ENCODE assay signal across 8 mouse cellular contexts in genomic region chr16:50069033-50069432, GRCm38 (mm10).
DNase-seq lines count a peak whose midpoint lies in the region; ATAC-seq and TF ChIP-seq lines count a peak whose summit lies in the region.

No protein-coding gene starts in this region.

- no peaks in the 10 kb centered on the region for H3K36me3 ChIP-seq in G1E (replicated peaks)
- no peaks in the 10 kb centered on the region for H3K36me3 ChIP-seq in intestine, embryonic 16.5 days (ENCODE audit: control insufficient read depth, insufficient read depth, low read length)
- H3K36me3 ChIP-seq in midbrain, embryonic 13.5 days: no peaks in the 10 kb centered on the region

- no peak overlapping the region for H3K4me2 ChIP-seq in intestine, embryonic 16.5 days (ENCODE audit: low read depth, low read length)
- no peak overlapping the region for H3K4me2 ChIP-seq in midbrain, embryonic 13.5 days (replicated peaks)

- no peaks in the 10 kb centered on the region; the same call in 1 of the 2 replicates for H3K27me3 ChIP-seq in G1E (ENCODE audit: insufficient read depth, low read length)
- no peaks in the 10 kb centered on the region for H3K27me3 ChIP-seq in intestine, embryonic 16.5 days (replicated peaks; ENCODE audit: control insufficient read depth, insufficient read depth, low read length)
- H3K27me3 ChIP-seq in midbrain, embryonic 13.5 days: no peaks in the 10 kb centered on the region

- H3K4me3 ChIP-seq in G1E (ENCODE audit: low read depth, low read length): no peak overlapping the region
- no peak overlapping the region for H3K4me3 ChIP-seq in intestine, embryonic 16.5 days (ENCODE audit: low read length)
- no peak overlapping the region for H3K4me3 ChIP-seq in midbrain, embryonic 13.5 days (replicated peaks)

- H3K9me3 ChIP-seq in G1E (replicated peaks): peaks cover 5% of the 10 kb centered on the region
- H3K9me3 ChIP-seq in intestine, embryonic 16.5 days (ENCODE audit: control insufficient read depth, low read length): no peaks in the 10 kb centered on the region
- H3K9me3 ChIP-seq in midbrain, embryonic 13.5 days: 0 out of 2 replicates have a peak, but pooled peaks cover 3% of the 10 kb centered on the region

- DNase-seq in adrenal gland, postnatal 10 days: peak; percentile 35
- DNase-seq in adrenal gland, adult 18-20 months (ENCODE audit: low spot score in 2 of 2): no peak
- peak; percentile 34 for DNase-seq in G1E (ENCODE audit: low spot score)
- DNase-seq in lung, postnatal 10 days: peak; percentile 60
- DNase-seq in frontal cortex, adult 2 months (ENCODE audit: extremely low spot score in 1 of 2, low spot score in 1 of 2): no peak
- no peak for DNase-seq in gastrocnemius, adult 8-10 months (ENCODE audit: low spot score in 2 of 2)

- H3K27ac ChIP-seq in intestine, embryonic 16.5 days (ENCODE audit: low read length): no peak overlapping the region
- no peak overlapping the region for H3K27ac ChIP-seq in midbrain, embryonic 13.5 days

- peaks cover 38% of the 10 kb centered on the region for H3K4me1 ChIP-seq in G1E (ENCODE audit: insufficient read depth, low read depth, low read length)
- peaks cover 3% of the 10 kb centered on the region; the same call in 1 of the 2 replicates for H3K4me1 ChIP-seq in intestine, embryonic 16.5 days (ENCODE audit: control insufficient read depth, insufficient read depth, low read length)
- H3K4me1 ChIP-seq in midbrain, embryonic 13.5 days (replicated peaks): peaks cover 8% of the 10 kb centered on the region

- no peak overlapping the region for H3K9ac ChIP-seq in intestine, embryonic 16.5 days (ENCODE audit: low read depth, low read length)
- no peak overlapping the region for H3K9ac ChIP-seq in midbrain, embryonic 13.5 days (replicated peaks)

- TF ChIP-seq CTCF in G1E (IDR thresholded peaks at IDR 0.05; ENCODE audit: low read depth, low read length): no peak

- 68% methylated on average over 4 of the region's 4 CpGs for WGBS in intestine, embryonic 16.5 days
- WGBS in midbrain, embryonic 13.5 days: 84% methylated on average over 4 of the region's 4 CpGs

- ATAC-seq in G1E (ENCODE audit: extremely low read depth, insufficient number of reproducible peaks, low FRiP score, poor library complexity, severe bottlenecking): peak; percentile 85
- ATAC-seq in intestine, embryonic 16.5 days: peak; percentile 80
- ATAC-seq in midbrain, embryonic 13.5 days: no peak

Comparison
In these comparisons a context has a peak if more than half of its experiments do, and no peak if none do; other contexts are left out.
1. DNase-seq: peak in adrenal gland, postnatal 10 days (single experiment), G1E (single experiment) and lung, postnatal 10 days (single experiment); none in adrenal gland, adult 18-20 months (0 of 2), frontal cortex, adult 2 months (0 of 2) and gastrocnemius, adult 8-10 months (0 of 2).